Mouse (Mus musculus) bone marrow macrophage, adult 2 months (primary cell): ENCODE results near the gene Hnrnpd.

Experiments
- CTCF ChIP-seq: IDR thresholded peaks from 2 replicates; pipeline ENCODE4 v1.5.1; 2012; ENCODE audit warnings: low read depth, mild to moderate bottlenecking, low read length, moderate library complexity
- POLR2A ChIP-seq: IDR thresholded peaks from 2 replicates; pipeline ENCODE4 v1.6.1; 2012; ENCODE audit warnings: mild to moderate bottlenecking, low read depth, low read length, borderline replicate concordance

DNA sequence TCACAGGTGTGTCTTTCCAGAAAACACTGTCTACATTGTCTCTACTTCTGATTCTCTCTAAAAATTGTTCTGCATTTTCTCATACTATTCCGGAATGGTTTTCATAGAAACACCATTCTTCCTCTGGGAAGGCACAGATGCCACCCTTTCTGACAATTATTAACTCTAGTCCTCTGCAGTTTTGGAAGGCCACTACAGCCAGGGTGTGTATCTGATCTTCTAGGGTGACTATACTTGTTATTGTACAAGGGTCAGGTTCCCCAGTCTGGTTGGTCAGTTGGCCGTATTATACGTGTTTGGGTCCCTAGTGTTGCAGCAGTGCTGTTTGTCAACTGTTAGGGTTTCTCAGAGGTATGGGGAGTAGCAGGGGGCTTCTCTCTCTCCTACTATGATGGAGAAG is 15.9 kb upstream of the Hnrnpd start:
- TF ChIP-seq CTCF, result no peak
- TF ChIP-seq POLR2A, result no peak
